Mouse (Mus musculus): ENCODE data around the gene Gpr18. TPM values are rescaled to one million over a fixed set of nuclear protein-coding genes. Genes with fewer than 3 reads are reported as not detected.

Gene Gpr18
- total RNA-seq (2022): not detected

DNA sequence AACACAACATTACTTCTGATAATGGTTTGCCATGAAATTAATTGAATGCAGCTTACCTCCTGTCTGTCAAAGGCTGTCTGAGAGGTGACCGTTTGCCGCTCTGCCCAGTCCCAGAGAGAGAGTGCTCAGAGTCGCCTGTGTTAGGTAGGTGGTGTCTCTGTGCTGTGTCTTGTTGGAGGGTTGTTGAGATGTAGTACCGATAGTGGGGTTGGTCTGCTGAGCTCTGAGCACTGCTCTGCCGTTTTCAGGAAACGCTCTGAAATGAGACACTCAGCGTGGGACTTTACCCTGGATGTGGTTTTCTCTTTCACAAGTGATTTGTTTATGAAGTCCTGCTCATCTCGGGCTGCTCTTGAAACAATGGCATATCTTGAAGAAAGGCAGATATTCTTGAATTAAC lies at the start of gene Gpr18:
Gene Gpr18, minus strand, starts transcription at position 161 of the 400 bp plus-strand sequence.
- no peak for DNase-seq (ENCODE audit: low spot score in 2 of 2)

DNA sequence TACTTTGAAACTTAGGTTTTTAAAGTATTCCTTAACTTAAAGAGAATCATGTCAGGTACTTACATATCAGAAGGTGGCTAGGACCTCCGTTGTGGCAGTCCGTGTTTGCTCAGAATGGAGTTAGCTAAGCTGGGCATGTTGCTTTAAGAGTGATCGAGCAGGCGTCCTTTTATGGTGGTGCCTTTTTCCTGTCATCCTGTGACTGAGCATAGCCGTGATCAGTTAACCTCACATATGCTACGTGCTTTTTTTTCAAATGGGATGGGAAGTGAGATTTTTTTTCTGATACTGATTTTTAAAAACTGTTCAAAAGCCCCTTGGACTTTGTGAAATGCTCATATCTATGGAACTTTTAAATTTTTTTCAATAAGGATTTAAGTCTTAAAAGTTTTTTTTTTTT lies 49.4 kb upstream of the Gpr18 start, which contains the start of gene Gpr183:
Gene Gpr183, minus strand, starts transcription at position 206 of the 400 bp plus-strand sequence.
- no peak for DNase-seq (ENCODE audit: low spot score in 2 of 2)

DNA sequence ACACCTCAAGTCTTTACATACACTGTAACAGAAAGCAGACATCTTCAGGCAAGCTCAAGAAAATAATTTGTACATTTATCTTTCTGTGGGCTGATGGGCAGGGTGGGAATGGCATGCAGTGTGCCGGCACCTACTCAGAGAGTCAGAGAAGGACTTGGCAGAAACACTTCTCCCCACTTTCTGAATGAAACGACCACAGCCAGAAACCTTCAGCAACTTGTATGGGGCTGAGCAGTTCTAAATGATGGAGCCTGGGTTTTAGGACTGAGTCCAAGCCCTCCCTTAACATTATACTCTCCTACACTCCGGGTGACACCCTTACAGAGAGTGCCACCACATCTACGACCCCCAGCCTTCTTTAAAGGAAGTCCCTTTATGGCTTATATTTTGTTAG lies 48.4 kb upstream of the Gpr18 start:
- DNase-seq (ENCODE audit: low spot score in 2 of 2): no peak

DNA sequence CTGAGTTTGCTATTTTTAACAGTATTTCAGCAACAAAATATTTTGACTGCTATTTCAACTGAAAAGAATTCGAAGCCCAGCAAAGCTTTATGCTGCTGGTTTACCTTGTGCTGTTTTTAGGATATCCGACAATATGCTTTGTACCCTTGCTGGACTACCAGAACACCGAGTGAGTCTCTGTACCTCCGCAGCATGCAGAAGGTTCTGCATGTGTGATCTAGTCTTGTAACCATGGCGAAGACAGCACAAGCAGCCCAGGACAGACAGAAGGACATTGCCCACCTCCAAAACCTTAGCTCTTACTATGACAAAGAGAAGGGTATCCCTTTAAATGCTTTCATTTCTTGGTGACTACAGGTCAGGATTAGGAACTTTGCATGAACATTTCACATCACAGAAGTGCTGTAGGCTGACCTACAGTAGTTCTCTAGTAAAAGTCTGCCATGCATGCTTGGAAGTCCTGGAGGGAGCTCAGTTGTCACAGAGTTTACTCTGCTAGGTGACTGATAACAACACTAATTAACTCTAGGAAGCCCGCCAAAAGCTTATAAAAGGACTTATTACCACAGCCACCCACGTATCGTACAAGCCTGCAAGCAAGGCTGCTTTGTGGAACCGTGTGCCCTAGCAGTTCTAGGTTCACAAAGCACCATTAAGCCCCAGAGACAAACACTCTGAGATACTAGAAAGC lies 47.8 kb upstream of the Gpr18 start:
- no peak for DNase-seq (ENCODE audit: low spot score in 2 of 2)

DNA sequence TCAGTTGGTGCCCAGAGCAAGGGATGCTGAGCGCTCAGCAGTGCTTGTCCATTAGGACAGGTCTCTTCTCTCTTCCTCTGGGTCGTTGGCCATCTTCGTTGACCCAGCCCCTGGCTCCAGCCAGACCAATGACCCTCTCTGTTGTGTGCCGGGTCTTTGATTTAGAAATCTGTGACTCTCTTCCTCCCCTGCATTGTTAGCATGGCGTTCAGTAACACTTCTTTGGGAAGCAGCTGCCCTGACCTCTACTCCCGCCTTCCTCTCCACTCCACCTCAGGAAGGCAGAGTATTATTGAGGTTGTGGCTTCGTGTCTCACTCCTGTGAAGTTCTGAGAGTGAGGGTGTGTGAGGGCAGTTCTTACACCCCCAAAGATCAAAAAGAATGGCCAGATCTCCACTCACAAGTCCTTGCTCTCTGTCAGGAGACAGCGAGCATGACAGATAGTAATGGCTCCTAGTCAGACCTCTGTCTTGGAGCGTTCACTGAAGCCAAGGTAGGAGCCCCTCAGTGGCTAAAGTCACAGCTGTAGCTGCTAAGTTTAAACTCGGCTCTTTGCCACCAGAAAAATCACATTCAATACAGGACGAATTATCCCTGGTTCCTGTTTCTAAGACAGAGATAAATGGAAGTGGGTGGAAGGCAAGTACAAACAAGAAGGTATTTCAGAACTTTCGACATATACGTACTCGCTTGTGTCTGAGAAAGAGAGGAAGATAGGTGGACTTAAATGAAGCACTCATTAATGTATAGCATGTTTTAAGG lies 46.7 kb upstream of the Gpr18 start:
- no peak for DNase-seq (ENCODE audit: low spot score in 2 of 2)

DNA sequence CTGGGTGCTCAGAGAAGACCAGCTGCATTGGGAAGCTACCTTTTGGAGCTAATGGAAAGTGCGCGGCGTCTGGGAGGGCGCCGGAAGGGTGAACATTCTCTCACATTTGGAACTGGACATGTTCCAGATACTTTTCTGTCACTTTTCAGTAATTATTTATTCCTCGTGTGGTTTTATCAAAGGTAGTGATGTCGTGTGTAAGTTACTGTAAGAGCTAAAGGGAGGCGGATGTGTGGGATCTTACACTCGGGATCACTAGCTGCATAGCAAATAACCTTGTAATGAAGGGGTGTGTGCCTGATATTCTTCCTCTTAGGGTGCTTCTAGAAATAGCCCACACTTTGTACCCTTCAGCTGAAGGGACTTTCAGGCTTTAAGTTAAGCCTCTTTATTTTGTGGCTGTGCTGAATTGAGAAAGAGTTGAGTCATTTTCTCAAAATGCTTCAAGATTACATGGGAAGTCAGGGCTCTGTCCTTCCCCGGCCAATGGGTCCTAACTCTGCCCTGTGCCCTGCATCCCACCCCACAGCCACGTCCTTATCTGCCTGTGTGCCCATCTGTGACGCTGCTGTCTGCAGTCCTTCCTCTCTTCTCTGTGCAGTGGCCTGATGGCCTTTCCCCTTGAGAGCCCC lies 46.0 kb upstream of the Gpr18 start:
- DNase-seq (ENCODE audit: low spot score in 2 of 2): no peak

DNA sequence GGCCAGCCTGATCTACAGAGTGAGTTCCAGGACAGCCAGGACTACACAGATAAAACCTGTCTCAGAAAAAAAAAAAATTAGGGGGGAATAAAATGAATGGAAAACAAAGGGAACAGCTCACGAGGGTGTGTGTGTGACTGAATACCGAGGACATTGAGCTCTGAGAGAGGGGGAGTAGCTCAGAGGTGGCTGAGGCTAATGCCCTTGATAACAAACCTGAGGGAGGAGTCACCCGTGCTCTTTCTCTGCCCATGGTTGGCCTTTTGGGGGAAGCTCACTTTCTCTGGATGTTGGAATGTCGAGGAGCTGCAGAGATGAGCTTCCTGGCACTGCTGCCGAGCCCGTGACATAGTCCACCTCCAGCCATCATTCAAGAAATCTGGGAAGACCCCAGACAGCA lies 45.4 kb upstream of the Gpr18 start:
- DNase-seq (ENCODE audit: low spot score in 2 of 2): no peak

DNA sequence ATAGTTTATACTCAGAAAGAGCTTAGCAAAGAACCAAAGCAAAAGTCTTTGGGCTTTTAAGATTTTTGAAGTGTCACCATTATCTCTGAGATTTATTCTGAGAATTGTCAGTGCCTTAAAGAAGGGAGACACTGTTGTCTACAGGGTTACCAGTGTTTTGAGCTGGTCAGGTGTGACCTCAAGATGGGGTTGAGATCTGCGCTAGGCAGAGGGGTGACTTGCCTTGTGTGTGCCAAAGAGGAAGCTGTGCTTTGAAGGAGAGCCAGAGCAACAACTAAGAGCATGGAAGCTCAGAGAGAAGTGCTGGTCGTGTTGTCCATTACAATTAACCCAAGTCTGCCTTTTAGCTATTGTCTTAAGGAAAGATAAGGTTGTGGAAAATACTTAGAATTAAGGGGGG lies 45.0 kb upstream of the Gpr18 start:
- no peak for DNase-seq (ENCODE audit: low spot score in 2 of 2)

DNA sequence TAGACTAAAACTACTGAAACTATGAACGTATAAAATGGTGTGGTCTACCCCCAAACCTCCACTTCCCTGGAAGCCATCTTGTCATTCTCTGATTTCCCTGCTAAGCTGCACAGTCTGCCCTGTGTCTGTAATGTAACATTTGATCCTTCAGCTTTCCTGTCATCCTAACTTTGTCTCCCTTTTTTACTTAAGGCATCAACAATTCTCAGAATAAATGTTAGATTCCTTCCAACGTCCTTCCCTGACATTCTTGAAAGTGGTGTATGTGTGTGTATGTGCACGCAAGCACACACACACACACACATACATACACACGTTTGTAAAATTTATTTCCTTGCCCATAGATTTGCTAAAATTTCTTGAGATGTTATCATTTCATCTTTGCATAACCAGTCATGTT lies 44.5 kb upstream of the Gpr18 start:
- no peak for DNase-seq (ENCODE audit: low spot score in 2 of 2)

DNA sequence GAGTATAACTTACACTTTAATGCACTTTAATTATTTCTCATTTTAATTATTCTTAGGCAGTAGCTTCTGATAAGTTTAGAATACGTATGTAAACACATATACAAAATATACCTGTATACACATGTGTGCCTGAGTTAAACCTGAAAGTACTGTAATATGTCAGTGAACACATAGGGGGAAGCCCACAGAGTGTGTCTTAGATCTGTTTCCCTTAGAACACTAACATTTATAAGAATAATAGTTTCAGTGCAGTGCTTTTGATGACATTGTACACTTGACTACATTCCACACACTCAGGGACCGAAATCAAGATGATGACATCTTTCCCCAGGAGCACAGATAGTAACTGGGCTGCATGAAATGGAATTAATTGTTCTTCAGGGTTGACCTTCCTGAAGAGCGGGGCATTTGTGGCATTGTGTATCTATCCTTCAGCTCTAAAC lies 44.0 kb upstream of the Gpr18 start:
- no peak for DNase-seq (ENCODE audit: low spot score in 2 of 2)

DNA sequence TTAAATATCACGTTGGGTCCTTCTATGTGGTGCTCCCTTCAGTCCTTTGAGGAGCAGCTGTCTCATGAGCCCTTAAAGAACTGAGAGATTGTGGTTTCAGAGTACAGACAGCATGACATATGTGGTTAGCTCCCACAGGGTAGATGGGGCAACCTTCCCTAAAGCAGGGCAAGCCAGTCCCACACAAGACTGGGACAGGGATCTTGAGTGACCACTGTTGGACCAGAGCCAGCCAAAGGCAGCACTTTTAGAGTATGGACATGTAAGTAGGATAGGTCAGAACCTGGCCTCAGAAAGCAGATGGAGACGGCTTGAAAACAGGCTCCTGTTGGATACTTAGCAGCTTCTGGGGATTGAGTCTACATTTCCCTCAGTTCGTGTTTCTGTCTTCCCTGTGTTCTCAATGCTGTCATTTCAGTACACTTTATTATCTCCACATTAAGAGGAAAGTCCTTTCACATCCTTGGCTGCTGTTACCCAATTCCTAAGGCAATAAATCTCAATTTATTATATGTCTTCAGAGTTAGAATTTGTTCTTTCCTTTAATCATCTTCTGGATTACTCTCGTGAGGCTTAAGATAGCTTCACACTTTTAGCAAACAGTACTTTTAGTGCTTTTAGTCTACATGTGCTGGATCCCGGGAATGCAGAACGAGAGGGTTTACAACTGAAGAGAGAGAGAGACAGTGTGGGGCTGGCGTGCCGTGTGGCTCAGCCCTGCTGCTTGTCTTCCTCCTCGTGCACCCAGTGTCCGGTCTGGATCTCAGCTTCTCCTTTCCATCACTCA lies 43.4 kb upstream of the Gpr18 start:
- no peak for DNase-seq (ENCODE audit: low spot score in 2 of 2)

GRCm38 (mm10) chr14:121958041-121958750 lies 42.6 kb upstream of the Gpr18 start:
- no peak for DNase-seq (ENCODE audit: low spot score in 2 of 2)

- DNase-seq (ENCODE audit: low spot score in 2 of 2): no peak
Observed at GRCm38 (mm10) chr14:121957176-121957871, 41.7 kb upstream of the Gpr18 start.

- no peak for DNase-seq (ENCODE audit: low spot score in 2 of 2)
Observed at GRCm38 (mm10) chr14:121956291-121956690, 40.7 kb upstream of the Gpr18 start.

DNA sequence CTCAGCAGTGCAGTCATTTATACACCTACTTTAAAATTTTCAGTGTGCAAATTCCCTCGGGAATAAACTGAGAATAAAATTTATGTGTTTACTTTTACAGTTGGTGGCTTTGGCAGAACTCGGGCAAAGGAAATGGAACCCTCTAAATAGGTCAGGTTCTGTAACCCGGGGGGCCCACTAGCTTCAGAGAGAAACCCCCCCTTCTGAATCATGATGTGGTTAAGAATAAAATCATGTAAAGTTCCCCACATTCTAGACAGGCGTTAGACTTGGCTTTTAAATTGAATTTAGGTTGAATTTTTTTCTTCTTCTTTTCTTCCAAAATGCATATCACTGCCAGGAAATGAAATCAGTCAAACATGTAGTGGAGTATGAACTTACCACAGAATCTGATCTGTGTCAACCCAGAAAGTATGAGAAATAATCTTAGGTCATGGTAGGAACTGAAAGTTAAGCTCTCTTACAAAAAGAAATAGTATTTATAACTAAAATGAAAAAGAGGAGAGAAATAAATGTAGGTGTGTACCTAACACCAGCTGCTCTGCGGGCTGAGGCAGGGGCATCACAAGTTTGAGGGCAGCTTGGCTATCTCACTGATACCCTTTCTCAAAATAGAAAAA lies 39.7 kb upstream of the Gpr18 start:
- DNase-seq (ENCODE audit: low spot score in 2 of 2): no peak

DNA sequence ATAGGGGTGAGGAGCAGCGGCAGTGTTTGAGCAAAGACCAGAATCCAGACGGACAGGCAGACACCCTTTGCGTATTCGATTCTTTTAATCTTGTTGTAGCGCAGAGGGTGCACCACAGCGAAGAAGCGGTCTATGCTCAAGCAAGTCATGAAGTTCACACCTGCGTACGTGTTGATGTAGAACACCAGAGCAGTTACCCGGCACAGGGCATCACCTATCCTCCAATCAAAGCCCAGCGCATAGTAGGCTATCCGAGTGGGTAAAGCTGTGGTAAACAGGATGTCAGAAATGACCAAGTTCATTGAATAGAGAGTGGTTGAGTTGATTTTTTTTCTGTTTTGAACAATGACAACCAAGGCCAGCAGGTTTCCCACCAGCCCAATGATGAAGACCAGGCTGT lies 39.0 kb upstream of the Gpr18 start:
- no peak for DNase-seq (ENCODE audit: low spot score in 2 of 2)

DNA sequence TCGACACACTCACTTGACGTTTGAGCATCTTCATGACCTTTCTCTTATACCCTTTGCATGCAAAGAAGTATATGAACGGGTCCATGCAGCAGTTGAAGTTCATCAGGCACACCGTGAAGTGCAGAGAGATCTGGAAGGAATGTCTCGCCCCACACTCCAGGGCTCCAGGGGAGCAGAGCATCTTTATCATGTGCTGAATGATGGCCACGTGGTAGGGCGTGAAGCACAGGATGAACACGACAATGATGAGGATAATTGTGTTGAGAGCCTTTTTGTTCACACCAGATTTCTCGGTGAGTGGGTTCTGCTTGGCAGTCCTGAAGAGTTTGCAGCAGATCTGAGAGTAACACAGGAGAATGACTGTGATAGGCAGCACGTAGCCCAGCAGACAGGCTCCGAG lies 38.5 kb upstream of the Gpr18 start:
- DNase-seq (ENCODE audit: low spot score in 2 of 2): no peak

- DNase-seq (ENCODE audit: low spot score in 2 of 2): no peak
Observed at GRCm38 (mm10) chr14:121952046-121952400, 36.4 kb upstream of the Gpr18 start.

- no peak for DNase-seq (ENCODE audit: low spot score in 2 of 2)
Observed at GRCm38 (mm10) chr14:121951399-121952045, 35.9 kb upstream of the Gpr18 start.

DNA sequence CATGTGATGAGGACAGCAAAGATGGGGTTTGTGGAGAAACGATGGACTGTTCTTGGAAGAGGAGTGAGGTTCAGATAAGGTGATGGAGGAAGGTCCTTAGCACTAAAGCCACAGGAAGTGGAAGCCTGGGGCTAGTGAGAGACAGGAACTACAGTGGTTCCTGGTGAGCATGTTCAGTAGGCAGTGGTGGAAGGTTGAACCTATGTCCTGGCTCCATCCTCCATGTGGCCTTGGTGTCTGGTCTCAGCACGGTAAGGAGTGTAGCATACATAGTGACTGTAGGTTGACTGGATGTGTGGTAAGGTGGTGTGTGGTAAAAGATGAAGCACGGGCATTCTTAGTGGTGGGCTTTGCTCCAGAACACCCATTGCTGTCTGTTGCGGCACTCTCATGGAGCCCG lies 34.3 kb upstream of the Gpr18 start:
- DNase-seq (ENCODE audit: low spot score in 2 of 2): no peak
